Mouse (Mus musculus): ENCODE measurements around the gene Frmd8. TPM values are rescaled to one million over a fixed set of nuclear protein-coding genes. Genes with fewer than 3 reads are reported as not detected.

Gene Frmd8
- total RNA-seq (2021), result 1 to 10 TPM; 2.9 to 3.2 TPM
- long read RNA-seq, experiment 1, full-length matches to known transcripts, result 7 of 10 reads
- long read RNA-seq, experiment 1, partial matches to known transcripts, result 0 of 10 reads
- long read RNA-seq, experiment 1, other reads (novel, unspliced or antisense), result 3 of 10 reads
- long read RNA-seq, experiment 2, full-length matches to known transcripts, result 5 of 7 reads
- long read RNA-seq, experiment 2, partial matches to known transcripts, result 0 of 7 reads
- long read RNA-seq, experiment 2, other reads (novel, unspliced or antisense), result 2 of 7 reads

DNA sequence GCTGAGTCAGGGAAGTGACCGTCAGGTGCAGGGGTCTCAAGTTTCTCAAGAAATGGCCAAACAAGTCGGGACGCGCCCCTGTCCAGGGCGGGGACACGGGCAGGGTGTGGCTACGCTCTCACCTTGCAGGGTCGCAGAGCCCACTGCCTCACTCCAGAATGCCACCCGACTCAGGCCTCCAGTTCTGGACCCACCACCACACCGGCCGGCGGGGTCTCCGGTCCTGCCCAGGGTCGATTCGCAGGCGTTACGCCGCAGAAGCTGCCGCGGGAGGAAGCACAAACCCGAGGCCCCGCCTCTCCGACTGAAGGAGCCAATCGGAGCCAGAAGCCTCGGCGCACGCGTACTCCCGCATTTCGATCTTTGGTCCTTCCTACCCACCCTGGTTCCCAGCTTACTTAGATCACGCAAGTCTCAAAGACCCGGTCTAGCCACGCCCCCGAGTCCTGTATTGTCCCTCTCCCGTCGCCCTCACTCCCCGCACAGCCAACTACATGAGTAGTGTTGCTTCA lies at the start of gene Frmd8:
Frmd8 (minus strand) TSS at position 306 of the 512 bp plus-strand sequence.
- DNase-seq (ENCODE audit: low spot score), result peak; percentile 94

DNA sequence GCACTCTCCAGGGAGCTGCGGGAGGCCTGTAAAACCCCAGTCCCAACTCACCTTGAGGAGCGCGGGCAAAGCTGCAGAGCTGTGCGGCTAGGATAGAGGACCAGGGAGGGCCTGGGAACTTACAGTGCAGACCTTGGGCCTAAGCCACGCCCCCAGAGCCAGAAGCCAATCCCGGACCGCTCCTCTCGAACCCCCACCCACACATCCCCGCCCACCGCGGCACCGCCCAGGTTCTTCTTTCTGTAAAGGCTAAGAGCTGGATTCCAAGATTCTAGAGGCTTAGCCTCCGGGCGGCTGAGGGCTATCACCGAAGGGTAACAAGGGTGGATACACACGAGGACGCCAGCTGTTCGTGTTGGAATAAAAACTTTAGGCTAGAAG lies 49.6 kb upstream of the Frmd8 start, which contains the start of gene Cdc42ep2:
Cdc42ep2 (minus strand) TSS at position 104 of the 381 bp plus-strand sequence.
- peak; percentile 97 for DNase-seq (ENCODE audit: low spot score)

DNA sequence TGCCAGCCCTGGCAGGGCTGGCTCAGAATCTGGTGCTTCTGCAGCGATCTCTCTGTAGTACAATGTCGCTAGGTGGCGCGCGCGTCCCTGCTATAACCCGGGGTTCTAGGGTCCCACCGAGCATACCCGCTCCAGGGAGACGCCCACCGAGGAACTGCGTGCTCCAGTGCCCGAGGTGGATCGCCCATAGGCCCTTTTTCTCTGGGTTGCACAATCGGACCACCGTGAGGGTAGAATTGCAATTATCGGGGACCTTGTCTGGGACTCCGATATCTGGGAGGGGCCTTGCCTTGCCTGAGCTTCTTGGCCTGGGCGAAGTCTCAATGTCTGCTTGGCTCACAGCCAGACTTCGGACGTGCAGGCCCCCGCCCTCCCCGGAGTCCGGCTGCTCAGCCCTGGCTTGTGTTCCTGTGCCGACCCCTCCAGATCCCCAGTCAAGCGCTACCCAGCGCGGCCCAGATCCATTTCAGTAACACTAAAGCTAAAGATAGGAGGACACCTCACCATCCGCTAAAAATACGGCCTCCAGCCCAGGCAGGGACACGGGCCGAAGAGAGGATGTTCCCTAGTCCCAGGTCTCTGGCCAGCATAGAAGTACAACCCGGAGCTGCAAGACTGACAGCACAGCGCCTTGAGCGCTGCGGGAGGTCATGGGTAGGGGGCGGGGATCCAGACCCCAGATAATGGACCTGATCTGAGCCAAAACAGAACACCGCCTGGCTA lies 49.1 kb upstream of the Frmd8 start:
- peak; percentile 93 for DNase-seq (ENCODE audit: low spot score)

DNA sequence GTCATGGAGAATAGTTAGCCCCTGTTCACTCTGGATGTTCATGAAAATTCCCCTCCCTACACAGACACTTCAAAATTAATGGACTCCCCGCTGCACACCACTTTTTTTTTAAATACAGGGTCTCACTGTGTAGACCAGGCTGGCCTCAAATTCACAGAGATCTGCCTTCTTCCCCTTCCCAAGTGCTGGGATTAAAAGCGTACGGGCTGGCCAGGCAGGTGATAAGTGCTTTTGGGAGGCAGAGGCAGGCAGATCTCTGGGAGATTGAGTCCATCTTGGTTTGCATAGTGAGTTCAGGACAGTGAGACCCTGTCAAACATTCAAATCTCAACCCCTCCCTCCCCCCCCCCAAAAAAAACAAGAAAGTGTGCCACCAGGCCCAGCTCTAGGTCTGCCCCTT lies 47.9 kb upstream of the Frmd8 start:
- DNase-seq (ENCODE audit: low spot score), result no peak

DNA sequence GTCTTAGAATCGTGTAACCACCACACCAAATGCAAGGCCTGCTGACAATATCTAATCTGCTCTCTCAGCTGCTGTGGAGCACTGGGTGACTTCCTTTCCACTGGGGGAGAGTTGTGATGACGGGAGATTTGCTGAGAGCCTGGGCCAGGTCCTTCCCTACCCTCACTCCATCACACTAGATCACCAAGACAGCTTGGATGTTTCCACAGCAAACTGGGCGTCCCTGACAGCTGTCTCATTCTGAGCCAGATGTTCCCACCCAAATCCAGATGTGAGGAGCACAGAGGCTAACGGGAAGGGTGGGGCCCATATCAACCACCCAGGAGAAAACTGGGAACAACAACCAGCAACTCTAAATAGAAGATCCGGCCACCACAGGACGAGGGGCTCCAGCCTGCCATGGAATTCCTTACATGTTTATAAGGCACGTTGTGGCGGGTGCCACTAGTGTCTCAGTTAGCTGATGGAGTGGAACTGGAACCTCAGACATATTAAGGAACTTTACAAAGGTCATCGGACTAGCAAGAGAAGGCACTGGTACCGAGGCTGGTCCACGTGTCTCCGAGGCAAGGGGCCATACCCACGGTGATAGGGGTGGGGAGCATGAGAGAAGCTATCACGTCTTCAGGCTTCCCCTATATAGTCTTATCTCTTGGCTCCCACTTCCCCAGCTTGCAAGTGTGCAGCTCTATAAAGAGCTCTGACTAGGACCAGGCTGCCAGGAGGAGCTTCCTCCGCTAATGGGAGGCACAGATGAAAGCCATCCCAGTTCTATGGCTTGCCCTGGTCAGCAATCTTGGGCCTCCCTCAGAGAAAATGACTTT lies 47.3 kb upstream of the Frmd8 start:
- peak; percentile 68 for DNase-seq (ENCODE audit: low spot score)

DNA sequence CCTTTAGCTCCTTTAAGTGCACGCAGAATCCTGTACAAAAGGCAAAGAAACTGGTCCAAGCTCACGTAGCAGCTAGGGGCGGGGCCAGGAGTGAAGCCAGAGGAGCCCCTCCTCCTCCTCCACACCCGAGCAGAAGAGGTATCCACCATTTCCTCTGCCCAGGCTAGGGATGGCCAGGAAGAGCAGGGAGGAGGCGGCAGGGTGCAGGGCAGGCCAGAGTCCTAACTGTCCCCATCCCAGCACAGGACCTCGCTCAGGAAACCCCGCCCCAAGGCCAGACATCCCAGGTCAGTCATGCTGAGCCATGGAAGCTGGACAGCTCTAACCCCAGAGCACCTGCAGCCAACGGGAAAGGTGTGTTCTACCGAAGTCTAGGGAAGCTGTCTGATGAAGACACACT lies 46.6 kb upstream of the Frmd8 start:
- DNase-seq (ENCODE audit: low spot score), result no peak

DNA sequence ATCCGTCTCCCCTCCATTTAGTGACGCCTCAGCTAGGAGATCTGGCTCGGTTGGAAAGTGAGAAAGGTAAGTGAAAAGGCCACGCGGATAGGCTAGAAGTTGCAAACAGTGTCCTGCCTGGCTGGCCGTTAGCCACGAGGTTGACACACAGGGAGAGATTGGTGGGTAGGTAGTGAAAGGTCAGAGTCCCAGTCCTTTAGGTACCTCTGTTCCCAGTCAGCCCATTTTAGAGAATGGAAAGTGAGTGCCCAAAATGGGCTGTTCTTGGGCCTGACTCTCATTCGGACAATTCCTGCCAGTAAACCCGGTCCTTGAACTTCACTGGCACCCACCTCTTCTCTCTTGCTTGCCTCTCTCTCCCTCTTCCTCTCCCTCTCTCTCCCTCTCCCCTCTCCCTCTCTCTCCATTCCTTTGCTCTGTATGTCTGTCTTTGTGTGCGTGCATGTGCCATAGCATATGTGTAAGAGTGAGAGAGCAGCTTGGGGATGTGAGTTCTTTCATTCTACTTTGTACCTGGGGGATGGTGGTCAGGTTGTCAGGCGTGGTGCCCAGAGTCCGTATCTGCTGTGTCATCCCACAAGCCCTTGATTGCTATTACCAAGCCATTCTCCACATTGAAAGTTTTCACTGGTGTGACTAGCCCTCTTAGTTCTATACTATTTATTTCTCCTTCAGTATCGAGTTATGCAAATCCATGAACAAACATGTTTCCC lies 38.1 kb upstream of the Frmd8 start, which contains the start of gene Dpf2:
Dpf2 (minus strand) TSS at position 4 of the 713 bp plus-strand sequence.
- DNase-seq (ENCODE audit: low spot score), result no peak

DNA sequence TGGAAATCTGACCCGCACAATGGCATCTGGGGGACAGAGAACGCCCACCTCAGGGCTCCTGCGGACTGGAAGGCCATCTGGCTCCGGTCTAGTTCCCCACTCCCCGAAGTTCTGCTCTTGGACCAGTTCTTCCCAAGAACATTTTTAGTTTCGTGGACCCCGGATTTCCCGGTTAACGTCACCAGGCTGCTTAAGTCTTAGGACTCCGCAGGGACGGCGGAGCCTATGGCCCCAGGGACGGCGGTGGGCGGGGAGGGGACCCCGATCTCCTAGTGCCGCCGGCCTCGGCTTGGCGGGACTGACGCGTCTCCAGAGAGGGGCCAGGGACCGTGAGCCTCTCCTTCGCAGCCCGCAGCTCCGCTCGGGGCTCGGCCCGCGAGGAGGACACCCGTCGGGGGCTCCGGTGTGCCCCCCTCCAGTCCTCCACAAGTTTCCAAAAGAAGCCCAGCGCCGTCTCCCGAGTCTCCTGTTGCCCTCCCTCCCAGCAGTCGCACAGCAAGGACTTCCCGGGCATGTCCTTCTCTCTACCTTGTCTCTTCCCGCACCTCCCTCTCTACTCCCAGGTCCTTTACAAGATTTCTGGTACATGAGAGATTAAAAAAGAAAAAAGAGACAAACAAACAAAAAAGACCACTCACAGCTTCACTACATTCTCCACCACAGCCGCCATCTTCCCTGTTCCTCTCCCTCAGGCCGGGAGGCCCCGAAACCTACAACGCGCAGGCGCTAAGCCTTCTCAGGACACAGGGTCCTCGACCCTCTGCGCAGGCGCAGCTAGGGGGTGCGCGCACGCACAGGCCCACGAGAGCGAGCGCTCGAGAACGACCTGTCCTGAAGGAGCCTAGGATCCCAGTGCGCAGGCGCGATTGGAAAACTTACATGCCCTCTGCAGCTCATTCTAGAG lies 37.3 kb upstream of the Frmd8 start:
- peak; percentile 98 for DNase-seq (ENCODE audit: low spot score)

DNA sequence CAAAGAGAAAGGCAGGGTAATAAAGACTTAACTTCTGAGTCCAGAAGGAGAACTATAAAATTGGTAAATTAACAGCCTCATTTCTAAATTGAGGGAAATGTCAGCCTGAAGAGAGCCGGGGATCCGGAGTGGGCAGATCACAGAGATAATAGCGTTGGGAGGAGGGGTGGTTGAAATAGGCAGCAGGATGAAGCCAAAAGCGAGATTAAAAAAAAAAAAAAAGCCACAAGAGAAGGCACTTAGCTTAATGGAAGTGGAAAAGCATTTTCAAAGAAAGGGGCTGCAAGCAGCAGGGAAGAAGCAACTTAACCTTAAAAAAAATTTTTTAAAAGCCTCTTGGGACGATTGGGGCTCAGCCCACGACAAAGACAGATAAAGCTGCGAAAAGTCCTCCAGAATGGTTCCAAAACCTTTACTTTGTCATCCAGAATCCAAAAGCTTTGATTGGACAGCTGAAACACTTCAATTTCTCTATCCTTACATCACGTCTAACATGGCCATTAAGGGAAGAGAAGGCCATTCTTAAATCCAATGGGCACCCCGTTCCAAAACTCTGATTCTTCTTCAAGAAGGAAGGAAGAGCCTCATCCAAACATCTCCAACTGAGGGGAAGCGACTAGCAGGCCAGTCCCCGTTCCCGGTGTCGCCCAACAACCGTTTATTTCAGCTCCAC lies 36.5 kb upstream of the Frmd8 start:
- no peak for DNase-seq (ENCODE audit: low spot score)

DNA sequence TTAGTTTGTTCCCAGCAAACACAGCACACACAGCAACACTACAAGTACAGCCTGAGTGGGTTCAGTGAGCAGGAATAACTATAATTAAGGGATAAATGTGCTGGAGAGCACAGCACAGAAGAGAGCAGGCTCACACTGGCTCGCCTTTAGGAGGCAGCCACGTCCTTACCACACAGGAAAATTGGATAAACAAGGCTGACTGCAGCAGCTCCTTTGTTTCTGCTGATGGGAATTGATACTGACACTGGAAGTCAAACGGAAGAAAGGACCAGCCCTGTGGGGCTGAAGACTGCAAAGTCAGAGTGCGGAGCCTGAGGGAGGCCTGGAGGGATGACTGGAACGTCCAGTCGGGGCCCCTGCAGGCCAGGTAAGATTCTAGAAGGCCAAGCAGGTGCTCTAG lies 35.1 kb upstream of the Frmd8 start:
- no peak for DNase-seq (ENCODE audit: low spot score)

DNA sequence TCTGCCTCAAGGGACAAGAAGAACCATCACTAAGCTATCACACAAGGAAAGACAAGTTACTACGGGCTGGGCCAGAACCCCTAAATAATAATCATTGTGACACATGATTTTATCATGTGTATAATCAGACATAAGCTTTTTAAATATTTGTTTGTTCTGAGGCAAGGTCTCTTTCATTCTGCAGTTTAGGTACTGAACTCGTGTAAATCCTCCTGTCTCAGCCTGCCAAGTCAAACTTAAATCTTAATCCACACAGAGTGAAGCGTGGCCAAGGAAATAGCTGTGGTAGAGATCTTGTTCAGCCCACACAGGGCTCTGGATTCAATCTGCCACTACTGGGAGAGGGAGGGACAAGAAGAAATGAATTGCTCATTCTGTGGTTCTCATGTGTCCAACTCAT lies 32.2 kb upstream of the Frmd8 start:
- DNase-seq (ENCODE audit: low spot score), result no peak

DNA sequence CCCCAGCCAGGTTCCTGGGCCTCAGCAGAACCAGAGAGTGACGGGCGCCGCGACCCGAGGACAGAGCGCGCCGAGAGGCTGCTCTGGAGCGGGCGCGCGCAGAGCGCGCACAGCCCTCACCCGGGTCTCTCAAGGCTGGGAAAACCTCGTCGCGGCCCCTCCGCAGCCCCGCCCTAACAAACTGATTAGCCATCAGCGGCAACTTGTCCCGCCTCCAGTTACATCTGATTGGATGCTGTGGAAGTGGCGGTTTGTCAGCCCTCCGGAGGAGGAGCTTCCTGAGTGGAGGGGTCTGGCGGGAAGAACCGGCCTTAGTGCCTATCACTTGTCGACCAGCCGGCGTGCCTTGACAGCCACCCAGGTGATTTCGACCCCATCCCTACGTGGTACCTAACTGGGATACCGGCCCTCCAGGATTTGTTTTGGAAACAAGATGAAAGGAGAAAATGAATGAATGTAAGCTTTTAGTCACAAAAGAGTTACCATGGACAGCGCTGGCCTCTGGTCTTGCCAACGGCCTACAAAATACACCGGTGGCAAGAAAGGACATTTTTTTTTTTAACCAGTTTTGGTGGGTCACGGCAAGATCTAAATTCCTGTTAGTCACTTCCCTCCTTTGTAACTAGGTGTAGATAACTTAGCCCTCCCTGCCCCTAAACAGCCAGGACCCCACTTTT lies 19.1 kb upstream of the Frmd8 start, which contains the start of gene Tigd3:
Tigd3 (minus strand) TSS at position 148 of the 677 bp plus-strand sequence.
- peak; percentile 94 for DNase-seq (ENCODE audit: low spot score)

DNA sequence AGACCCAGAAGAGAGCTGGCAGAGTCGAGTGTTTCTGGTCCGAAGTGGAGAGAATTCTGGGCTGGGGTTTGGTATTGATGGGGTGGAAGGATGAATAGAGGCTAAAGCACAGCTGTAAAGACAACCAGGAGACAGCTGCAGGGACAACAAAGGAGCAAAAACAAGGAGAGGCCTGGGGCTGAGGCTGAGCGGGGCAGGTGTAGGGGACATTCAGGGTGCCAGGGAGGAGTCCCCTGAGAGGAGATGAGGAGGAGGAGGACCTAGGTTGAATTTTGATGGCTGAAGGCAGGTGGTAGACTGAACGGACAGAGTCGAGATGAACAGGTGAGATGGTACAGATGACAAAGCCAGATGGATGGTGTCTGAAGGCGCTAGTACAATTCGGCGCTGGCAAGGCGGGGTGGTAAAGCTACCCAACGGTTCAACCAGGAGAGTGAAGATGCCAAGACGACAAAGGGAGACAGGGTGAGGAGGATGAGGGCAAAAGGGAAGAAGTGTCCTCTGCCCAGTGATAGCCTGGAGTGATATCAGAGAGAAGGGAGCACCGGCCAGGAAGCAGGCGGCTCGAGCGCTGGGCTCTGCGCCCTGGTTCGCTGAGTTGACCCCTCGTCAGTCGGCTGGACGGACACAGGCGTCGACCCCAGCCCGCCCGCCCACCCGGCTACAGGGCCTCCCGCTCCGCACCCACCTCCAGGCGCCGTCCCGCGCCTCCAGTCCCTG lies 18.4 kb upstream of the Frmd8 start:
- no peak for DNase-seq (ENCODE audit: low spot score)

DNA sequence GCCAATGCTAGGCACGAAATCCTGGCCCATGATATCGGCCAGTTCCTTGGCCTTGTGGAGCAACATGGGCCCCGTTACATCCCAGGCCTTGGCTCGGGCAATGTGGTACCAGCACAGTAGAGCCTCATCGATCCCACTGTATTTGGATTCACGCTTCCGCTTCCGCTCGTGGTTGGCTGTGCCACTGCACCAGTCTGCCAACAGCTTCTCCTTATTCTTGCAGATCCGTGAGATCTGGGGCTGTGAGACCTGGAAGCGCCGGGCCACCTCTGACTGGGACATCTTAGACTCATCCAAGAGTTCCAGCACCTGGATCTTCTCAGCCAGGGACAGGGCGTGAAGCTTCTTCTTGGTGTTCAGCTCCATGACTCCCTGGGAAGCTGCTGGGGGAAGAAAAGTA lies 17.7 kb upstream of the Frmd8 start:
- DNase-seq (ENCODE audit: low spot score), result no peak

DNA sequence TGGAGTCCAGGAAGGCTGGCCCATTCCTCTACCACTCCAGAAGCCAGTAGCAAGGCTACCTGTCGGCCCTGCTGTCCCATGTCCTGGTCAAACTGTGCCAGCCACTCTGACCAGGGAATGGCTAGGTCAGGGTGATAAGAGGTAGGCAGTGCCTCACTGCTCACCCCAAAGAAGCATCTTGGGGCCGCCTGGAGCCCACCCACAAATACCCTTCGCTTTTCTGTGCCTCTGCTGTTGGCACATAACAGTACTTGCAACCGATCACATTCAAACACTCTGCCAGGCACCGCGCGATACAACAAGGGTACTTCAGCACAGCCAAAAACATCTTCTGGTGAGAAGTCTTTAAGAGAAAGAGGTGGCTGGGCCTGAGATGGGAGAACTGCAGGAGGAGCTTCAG lies 17.2 kb upstream of the Frmd8 start:
- no peak for DNase-seq (ENCODE audit: low spot score)

DNA sequence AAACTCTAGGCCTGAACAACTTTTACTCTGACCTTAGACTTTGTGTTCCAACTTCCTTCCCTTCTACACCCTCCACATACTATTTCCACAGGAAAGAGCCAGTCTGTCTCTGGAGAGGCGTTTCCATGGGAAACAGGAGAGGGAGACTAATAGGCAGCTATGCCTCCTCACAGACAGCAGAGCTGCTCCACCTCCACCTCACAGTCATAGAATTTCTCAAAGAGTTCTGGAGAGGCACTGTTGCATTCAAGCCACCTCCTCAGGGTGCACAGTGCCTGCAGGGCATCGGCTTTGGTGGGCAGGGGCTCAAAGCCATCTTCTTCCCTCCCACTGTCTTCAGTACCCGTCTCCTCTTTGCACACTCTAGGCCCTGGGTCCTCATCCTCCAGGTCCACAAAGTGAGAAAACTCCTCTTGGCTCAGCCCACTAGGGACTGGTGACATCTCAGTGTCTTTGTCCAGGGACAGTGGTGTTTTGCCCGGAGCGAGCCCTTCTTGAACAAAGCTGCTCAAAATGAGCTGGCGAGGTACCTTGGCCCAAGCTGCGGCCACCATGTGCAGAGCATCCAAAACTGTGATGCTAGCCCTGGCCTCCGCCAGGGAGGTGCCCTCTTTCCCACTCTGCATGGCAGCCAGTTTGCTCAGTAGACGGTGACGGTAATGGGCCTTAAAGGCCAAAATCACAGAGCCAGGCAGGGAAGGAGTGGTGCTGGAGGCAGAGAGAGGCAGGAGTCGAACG lies 16.6 kb upstream of the Frmd8 start:
- no peak for DNase-seq (ENCODE audit: low spot score)

DNA sequence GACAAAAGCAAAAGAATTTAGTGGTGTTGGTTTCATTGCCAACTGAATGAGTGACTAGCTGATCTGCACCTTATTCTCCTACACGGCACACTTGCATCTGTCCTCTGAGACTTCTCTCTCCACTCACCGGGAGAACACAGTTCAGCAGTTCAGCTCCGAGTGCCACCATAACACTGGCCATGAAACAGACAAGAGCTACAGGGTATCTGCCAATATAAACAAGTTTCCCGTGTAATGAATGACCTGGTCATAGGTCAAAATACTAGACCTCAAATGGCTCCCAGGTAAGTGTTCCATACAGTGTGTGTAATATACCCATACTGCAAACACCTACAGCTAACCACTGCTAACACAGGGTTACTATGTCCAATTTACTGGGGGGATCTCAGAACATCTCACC lies 14.1 kb upstream of the Frmd8 start:
- DNase-seq (ENCODE audit: low spot score), result no peak
